24 mouse cellular contexts compared by ENCODE assay signal in the genomic region with DNA sequence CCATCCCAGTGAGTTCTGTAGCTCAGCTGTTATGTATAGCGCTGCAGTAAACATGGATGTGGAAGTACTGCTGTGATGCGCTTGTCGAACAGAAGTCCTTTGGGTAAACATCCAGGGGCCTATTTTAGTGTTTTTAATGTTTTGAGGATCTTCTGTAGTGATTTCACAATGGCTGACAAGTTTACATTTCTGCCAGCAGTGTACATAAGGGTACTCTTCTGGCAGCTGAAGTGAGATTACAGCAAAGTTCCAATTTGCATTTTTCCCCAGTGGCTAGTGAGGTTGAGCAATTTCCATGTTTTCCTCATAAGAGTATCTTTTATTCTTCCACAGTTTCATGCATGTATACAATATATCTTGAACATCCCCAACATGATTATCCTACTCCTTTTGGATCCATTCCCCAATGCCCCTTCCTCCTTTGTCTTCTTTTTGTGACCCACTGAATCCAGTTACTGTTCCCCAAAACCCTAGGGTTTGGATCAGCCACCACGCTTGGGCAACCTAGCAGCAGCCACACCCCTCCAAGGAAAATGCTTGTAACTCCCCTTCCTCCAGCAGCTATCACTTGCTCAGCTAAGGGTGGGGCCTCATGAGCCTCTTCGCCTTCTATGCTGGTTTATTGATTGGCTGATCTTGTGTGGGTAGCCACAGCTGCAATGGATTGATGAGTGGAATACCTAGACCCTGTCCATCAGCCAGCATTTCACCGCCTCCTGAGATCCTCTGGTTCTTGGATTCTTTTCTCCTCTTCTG. TPM values are rescaled to one million over a fixed set of nuclear protein-coding genes. Genes with fewer than 3 reads are reported as not detected.
A peak's percentile ranks its signal among the peaks of the same experiment; 100 is the strongest.
DNase-seq lines count a peak whose midpoint lies in the region; ATAC-seq and TF ChIP-seq lines count a peak whose summit lies in the region.
"Had no signal": no experiment of that assay in that cellular context is flagged by ENCODE, and none has a peak within 500 bp of the region (broad histone marks: within the 10 kb centered on the region; RNA-seq: fewer than 3 reads in every experiment).

No protein-coding gene starts in this region.

- H3K4me1 ChIP-seq in liver, embryonic 15.5 days (replicated peaks) = peaks cover 6% of the 10 kb centered on the region
- peaks cover 4% of the 10 kb centered on the region; the same call in 1 of the 2 replicates for H3K4me1 ChIP-seq in liver, embryonic 12.5 days
- H3K4me1 ChIP-seq in stomach, embryonic 16.5 days (ENCODE audit: control insufficient read depth, insufficient read depth, low read length) = no peaks in the 10 kb centered on the region
- H3K4me1 ChIP-seq in stomach, postnatal 0 days (replicated peaks; ENCODE audit: control insufficient read depth, insufficient read depth) = no peaks in the 10 kb centered on the region
- H3K4me1 ChIP-seq: hindbrain, embryonic 15.5 days; midbrain, embryonic 12.5 days; stomach, embryonic 15.5 days had no signal

- H3K4me2 ChIP-seq in liver, embryonic 15.5 days = no peak overlapping the region
- H3K4me2 ChIP-seq in liver, embryonic 12.5 days = no peak overlapping the region
- no peak overlapping the region for H3K4me2 ChIP-seq in stomach, embryonic 16.5 days (ENCODE audit: low read depth, low read length)
- no peak overlapping the region for H3K4me2 ChIP-seq in stomach, postnatal 0 days (replicated peaks; ENCODE audit: low read depth)
- H3K4me2 ChIP-seq: hindbrain, embryonic 15.5 days; midbrain, embryonic 12.5 days; stomach, embryonic 15.5 days had no signal

- no peak overlapping the region for H3K27ac ChIP-seq in liver, embryonic 15.5 days (replicated peaks)
- H3K27ac ChIP-seq in liver, embryonic 12.5 days = no peak overlapping the region
- 0 out of 2 replicates have a peak overlapping the region, but pooled peaks have one; percentile 14 for H3K27ac ChIP-seq in stomach, embryonic 16.5 days (ENCODE audit: low read length)
- no peak overlapping the region for H3K27ac ChIP-seq in stomach, postnatal 0 days (replicated peaks)
- H3K27ac ChIP-seq: hindbrain, embryonic 15.5 days; layer of hippocampus, adult 2 months; liver, embryonic 14.5 days; midbrain, embryonic 12.5 days; stomach, embryonic 15.5 days had no signal

- 76% methylated on average over 6 of the region's 6 CpGs for WGBS in liver, embryonic 15.5 days (ENCODE audit: insufficient replicate concordance)
- 78% methylated on average over 6 of the region's 6 CpGs for WGBS in liver, embryonic 12.5 days (ENCODE audit: insufficient replicate concordance)
- WGBS in stomach, embryonic 16.5 days = 81% methylated on average over 6 of the region's 6 CpGs
- 85% methylated on average over 6 of the region's 6 CpGs for WGBS in stomach, postnatal 0 days

- no peak for TF ChIP-seq EP300 in stomach, postnatal 0 days (optimal IDR thresholded peaks at IDR 0.05)

- H3K9me3 ChIP-seq in liver, embryonic 15.5 days (replicated peaks) = no peaks in the 10 kb centered on the region
- no peaks in the 10 kb centered on the region for H3K9me3 ChIP-seq in liver, embryonic 12.5 days (replicated peaks)
- H3K9me3 ChIP-seq in stomach, embryonic 16.5 days (replicated peaks; ENCODE audit: control insufficient read depth, low read length) = no peaks in the 10 kb centered on the region
- no peaks in the 10 kb centered on the region for H3K9me3 ChIP-seq in stomach, postnatal 0 days (ENCODE audit: control insufficient read depth, low read length)
- H3K9me3 ChIP-seq: hindbrain, embryonic 15.5 days; midbrain, embryonic 12.5 days; stomach, embryonic 15.5 days had no signal

- peaks cover 52% of the 10 kb centered on the region for H3K36me3 ChIP-seq in liver, embryonic 15.5 days (replicated peaks)
- peaks cover 82% of the 10 kb centered on the region for H3K36me3 ChIP-seq in liver, embryonic 12.5 days
- peaks cover 19% of the 10 kb centered on the region for H3K36me3 ChIP-seq in stomach, embryonic 16.5 days (ENCODE audit: control insufficient read depth, insufficient read depth, low read length)
- H3K36me3 ChIP-seq in stomach, postnatal 0 days (ENCODE audit: control insufficient read depth, insufficient read depth, low read length) = peaks cover 18% of the 10 kb centered on the region

- peak; percentile 44 for ATAC-seq in liver, embryonic 15.5 days (ENCODE audit: insufficient read depth)
- no peak for ATAC-seq in liver, embryonic 12.5 days
- no peak for ATAC-seq in stomach, embryonic 16.5 days (ENCODE audit: insufficient read depth, low FRiP score)
- ATAC-seq in stomach, postnatal 0 days (ENCODE audit: low FRiP score, low TSS enrichment) = no peak
- ATAC-seq in granulocyte monocyte progenitor cell, adult 5-6 weeks (replicated peaks; ENCODE audit: poor library complexity, severe bottlenecking) = peak; percentile 89
- peak; percentile 41 for ATAC-seq in neutrophil, adult 5-6 weeks (ENCODE audit: extremely low read depth, insufficient number of reproducible peaks, low FRiP score, poor library complexity, severe bottlenecking)
- ATAC-seq: activated CD4-positive, CD25-positive, alpha-beta regulatory T cell, adult 4 months; forebrain, postnatal 0 days had no signal

- TF ChIP-seq CTCF in stomach, postnatal 0 days (IDR thresholded peaks at IDR 0.05; ENCODE audit: low read depth) = no peak

- H3K4me3 ChIP-seq in liver, embryonic 15.5 days (replicated peaks) = no peak overlapping the region
- H3K4me3 ChIP-seq in liver, embryonic 12.5 days = no peak overlapping the region
- H3K4me3 ChIP-seq in stomach, embryonic 16.5 days (replicated peaks; ENCODE audit: low read length) = no peak overlapping the region
- no peak overlapping the region for H3K4me3 ChIP-seq in stomach, postnatal 0 days (ENCODE audit: low read depth, low read length)
- H3K4me3 ChIP-seq: hindbrain, embryonic 15.5 days; layer of hippocampus, adult 2 months; midbrain, embryonic 12.5 days; stomach, embryonic 15.5 days had no signal

- no peak overlapping the region for H3K9ac ChIP-seq in liver, embryonic 15.5 days
- H3K9ac ChIP-seq in liver, embryonic 12.5 days = no peak overlapping the region
- no peak overlapping the region for H3K9ac ChIP-seq in stomach, embryonic 16.5 days (ENCODE audit: low read length)
- H3K9ac ChIP-seq in stomach, postnatal 0 days (ENCODE audit: low read length) = no peak overlapping the region
- H3K9ac ChIP-seq: forebrain, postnatal 0 days; hindbrain, embryonic 15.5 days; liver, embryonic 14.5 days; midbrain, embryonic 12.5 days; stomach, embryonic 15.5 days had no signal

- DNase-seq in stomach, postnatal 0 days (ENCODE audit: low spot score) = no peak
- DNase-seq in layer of hippocampus, postnatal 14 days (ENCODE audit: low spot score in 2 of 2) = no peak
- DNase-seq in kidney, adult 9 months = no peak
- DNase-seq: adrenal gland, postnatal 25 days; cerebellum, adult 11 months; cerebellum, postnatal 10 days; forebrain, postnatal 0 days; gastrocnemius, postnatal 36 days; heart, postnatal 4 days; kidney, adult 2 months; kidney, postnatal 25 days; layer of hippocampus, postnatal 36 days; right cerebral cortex, postnatal 14 days had no signal

- no peaks in the 10 kb centered on the region for H3K27me3 ChIP-seq in liver, embryonic 15.5 days
- H3K27me3 ChIP-seq in liver, embryonic 12.5 days (replicated peaks) = no peaks in the 10 kb centered on the region
- H3K27me3 ChIP-seq in stomach, embryonic 16.5 days (ENCODE audit: control insufficient read depth, insufficient read depth, low read length) = no peaks in the 10 kb centered on the region
- H3K27me3 ChIP-seq in stomach, postnatal 0 days (ENCODE audit: control insufficient read depth, insufficient read depth, low read length) = no peaks in the 10 kb centered on the region
- H3K27me3 ChIP-seq: hindbrain, embryonic 15.5 days; midbrain, embryonic 12.5 days; stomach, embryonic 15.5 days had no signal

RNA-seq across cellular contexts. Expression of gene Map3k7, which starts 47.5 kb away (rescaled TPM):
- polyA plus RNA-seq in liver, embryonic 15.5 days (2015; fragmentation: Nextera tagmentation; extraction: Ambion mirVana) = 10.8 and 15.2 TPM in 2 replicates
- polyA plus RNA-seq in liver, embryonic 12.5 days (2016; fragmentation: Nextera tagmentation; extraction: Ambion mirVana) = 25.0 and 25.3 TPM in 2 replicates
- 11.5 and 12.5 TPM in 2 replicates for polyA plus RNA-seq in stomach, embryonic 16.5 days (2015; fragmentation: Nextera tagmentation; extraction: Ambion mirVana)
- polyA plus RNA-seq in stomach, postnatal 0 days (2015; fragmentation: Nextera tagmentation; extraction: Ambion mirVana) = 12.9 and 14.2 TPM in 2 replicates
- total RNA-seq in granulocyte monocyte progenitor cell, adult 5-6 weeks (2014; fragmentation: Nextera tagmentation) = 35.6 and 36.0 TPM in 2 replicates
- 27.3 and 29.7 TPM in 2 replicates for total RNA-seq in granulocyte monocyte progenitor cell, adult 5-6 weeks (2017)
- 36.1 and 44.2 TPM in 2 replicates for total RNA-seq in neutrophil, adult 5-6 weeks (2017)
- total RNA-seq in layer of hippocampus, postnatal 14 days (2021) = 10 to 100 TPM; 41.0 to 50.1 TPM

Comparison
In these comparisons a context has a peak if more than half of its experiments do, and no peak if none do; other contexts are left out.
1. ATAC-seq: peak in liver, embryonic 15.5 days (single experiment), granulocyte monocyte progenitor cell, adult 5-6 weeks (single experiment) and neutrophil, adult 5-6 weeks (single experiment); none in liver, embryonic 12.5 days (single experiment), stomach, embryonic 16.5 days (single experiment) and stomach, postnatal 0 days (single experiment).